ENCODE assay signal across 8 mouse cellular contexts in the genomic region with DNA sequence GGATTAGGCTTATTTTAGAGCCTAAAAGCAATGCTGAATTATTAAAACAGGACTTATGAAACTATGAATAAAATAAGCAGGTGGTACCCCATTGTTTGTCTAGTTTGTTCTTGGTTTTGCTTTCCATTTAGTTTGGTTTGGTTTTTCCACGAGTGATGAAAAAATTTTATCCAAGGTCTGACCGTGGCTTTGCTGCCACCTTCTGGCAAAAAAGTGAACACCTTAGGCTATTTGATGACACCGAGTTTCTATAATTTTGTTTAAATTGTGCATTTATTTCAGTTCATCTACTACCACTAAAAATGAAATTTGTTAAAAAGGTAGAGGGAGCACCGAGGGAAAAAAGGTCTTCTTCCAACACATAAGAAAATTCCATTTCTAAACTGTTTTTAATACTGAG. TPM values are rescaled to one million over a fixed set of nuclear protein-coding genes. Genes with fewer than 3 reads are reported as not detected.
A peak's percentile ranks its signal among the peaks of the same experiment; 100 is the strongest.
DNase-seq lines count a peak whose midpoint lies in the region; ATAC-seq and TF ChIP-seq lines count a peak whose summit lies in the region.
"Had no signal": no experiment of that assay in that cellular context is flagged by ENCODE, and none has a peak within 500 bp of the region (broad histone marks: within the 10 kb centered on the region; RNA-seq: fewer than 3 reads in every experiment).

No protein-coding gene starts in this region.

- TF ChIP-seq POLR2A in brain, embryonic 14.5 days (IDR thresholded peaks at IDR 0.05; ENCODE audit: borderline replicate concordance, extremely low read depth, insufficient read depth, insufficient read length, poor library complexity, severe bottlenecking), result no peak

- WGBS in hindbrain, postnatal 0 days, result 8% methylated on average over 4 of the region's 4 CpGs
- 23% methylated on average over 4 of the region's 4 CpGs for WGBS in neural tube, embryonic 11.5 days

- no peak overlapping the region for H3K27ac ChIP-seq in hindbrain, postnatal 0 days
- no peak overlapping the region for H3K27ac ChIP-seq in neural tube, embryonic 11.5 days (ENCODE audit: low read depth, low read length)
- H3K27ac ChIP-seq: liver, embryonic 13.5 days had no signal

- no peaks in the 10 kb centered on the region for H3K4me1 ChIP-seq in hindbrain, postnatal 0 days (ENCODE audit: insufficient read depth, low read length)
- H3K4me1 ChIP-seq in neural tube, embryonic 11.5 days (ENCODE audit: control insufficient read depth, insufficient read depth, low read length), result no peaks in the 10 kb centered on the region
- H3K4me1 ChIP-seq: liver, embryonic 13.5 days had no signal

- TF ChIP-seq CTCF in brain, embryonic 14.5 days (IDR thresholded peaks at IDR 0.05; ENCODE audit: borderline replicate concordance, extremely low read depth, insufficient read depth, insufficient read length), result peak; percentile 68; the same call in 1 of the 2 replicates
- peak; percentile 82 for TF ChIP-seq CTCF in hindbrain, postnatal 0 days (IDR thresholded peaks at IDR 0.05; ENCODE audit: low read depth)

- no peaks in the 10 kb centered on the region for H3K36me3 ChIP-seq in hindbrain, postnatal 0 days (ENCODE audit: insufficient read depth, low read length)
- no peaks in the 10 kb centered on the region for H3K36me3 ChIP-seq in neural tube, embryonic 11.5 days (ENCODE audit: control insufficient read depth, insufficient read depth, low read length)
- H3K36me3 ChIP-seq: liver, embryonic 13.5 days had no signal

- no peaks in the 10 kb centered on the region for H3K27me3 ChIP-seq in hindbrain, postnatal 0 days (ENCODE audit: insufficient read depth, low read length)
- H3K27me3 ChIP-seq in neural tube, embryonic 11.5 days (ENCODE audit: control insufficient read depth, insufficient read depth, low read length), result no peaks in the 10 kb centered on the region
- H3K27me3 ChIP-seq: liver, embryonic 13.5 days had no signal

- ATAC-seq in hindbrain, postnatal 0 days, result no peak
- ATAC-seq in neural tube, embryonic 11.5 days (ENCODE audit: insufficient read depth, low FRiP score, low TSS enrichment), result no peak

- peak; percentile 30 for DNase-seq in kidney, adult 18-20 months
- no peak for DNase-seq in kidney, adult 11 months
- DNase-seq in urinary bladder, postnatal 14 days (ENCODE audit: low spot score), result peak; percentile 53
- DNase-seq in urinary bladder, postnatal 10 days (ENCODE audit: low spot score), result no peak
- DNase-seq in brain, embryonic 14.5 days (ENCODE audit: low read depth), result peak; percentile 63
- DNase-seq in hindbrain, postnatal 0 days (ENCODE audit: low spot score), result peak; percentile 76
- peak; percentile 52 for DNase-seq in neural tube, embryonic 11.5 days (ENCODE audit: low spot score)
- DNase-seq: liver, embryonic 13.5 days had no signal

- no peak overlapping the region for H3K9ac ChIP-seq in hindbrain, postnatal 0 days (replicated peaks; ENCODE audit: low read length)
- H3K9ac ChIP-seq in neural tube, embryonic 11.5 days (ENCODE audit: low read length), result no peak overlapping the region
- H3K9ac ChIP-seq: liver, embryonic 13.5 days had no signal

- no peaks in the 10 kb centered on the region for H3K9me3 ChIP-seq in hindbrain, postnatal 0 days (ENCODE audit: low read length)
- no peaks in the 10 kb centered on the region for H3K9me3 ChIP-seq in neural tube, embryonic 11.5 days (ENCODE audit: control insufficient read depth, low read length)
- H3K9me3 ChIP-seq: liver, embryonic 13.5 days had no signal

- H3K4me2 ChIP-seq in hindbrain, postnatal 0 days (ENCODE audit: low read depth, low read length), result no peak overlapping the region
- H3K4me2 ChIP-seq in neural tube, embryonic 11.5 days (ENCODE audit: low read depth), result no peak overlapping the region
- H3K4me2 ChIP-seq: liver, embryonic 13.5 days had no signal

- H3K4me3 ChIP-seq in hindbrain, postnatal 0 days (ENCODE audit: low read length), result no peak overlapping the region
- H3K4me3 ChIP-seq in neural tube, embryonic 11.5 days (ENCODE audit: low read depth, low read length), result no peak overlapping the region
- H3K4me3 ChIP-seq: liver, embryonic 13.5 days had no signal

RNA-seq across cellular contexts. Expression of gene Sub1, which starts 30.4 kb away (rescaled TPM):
- polyA plus RNA-seq in brain, embryonic 14.5 days (2012; rRNA removed), result 128 and 151 TPM in 2 replicates
- 86.7 and 87.2 TPM in 2 replicates for total RNA-seq in hindbrain, postnatal 0 days (2014; rRNA removed)
- 585 and 630 TPM in 2 replicates for polyA plus RNA-seq in hindbrain, postnatal 0 days (2015; fragmentation: Nextera tagmentation; extraction: Ambion mirVana)
- 735 and 745 TPM in 2 replicates for polyA plus RNA-seq in neural tube, embryonic 11.5 days (2014; fragmentation: Nextera tagmentation; extraction: Ambion mirVana)

RNA-seq across cellular contexts. Expression of gene Npr3, which starts 59.3 kb away (rescaled TPM):
- 2.1 and 4.7 TPM in 2 replicates for polyA plus RNA-seq in brain, embryonic 14.5 days (2012; rRNA removed)
- total RNA-seq in hindbrain, postnatal 0 days (2014; rRNA removed), result 1.3 and 2.9 TPM in 2 replicates
- 0.66 and 0.74 TPM in 2 replicates for polyA plus RNA-seq in hindbrain, postnatal 0 days (2015; fragmentation: Nextera tagmentation; extraction: Ambion mirVana)
- 4.8 and 5.7 TPM in 2 replicates for polyA plus RNA-seq in neural tube, embryonic 11.5 days (2014; fragmentation: Nextera tagmentation; extraction: Ambion mirVana)

Comparison
In these comparisons a context has a peak if more than half of its experiments do, and no peak if none do; other contexts are left out.
1. DNase-seq: peak in kidney, adult 18-20 months (single experiment), urinary bladder, postnatal 14 days (single experiment), brain, embryonic 14.5 days (single experiment), hindbrain, postnatal 0 days (single experiment) and neural tube, embryonic 11.5 days (single experiment); none in kidney, adult 11 months (single experiment) and urinary bladder, postnatal 10 days (single experiment).